Mouse (Mus musculus) heart, embryonic 16.5 days (tissue): ENCODE measurements at regions not wholly inside any gene's neighbourhood (a gene's known extent, or its start where the extent isn't known, plus 50 kb on each side); places are given as distances from the start of the nearest gene placed in this dataset.

Source experiments
- ATAC-seq: fragments of 200-750 bp; cut with Nextera tagmentation; replicated peaks from 2 replicates; pipeline ENCODE4 v1.8.0; 2017; ENCODE audit warnings: moderate number of reproducible peaks; ENCODE audit not compliant: insufficient read depth, low FRiP score; ENCODE audit errors: extremely low read depth
- H3K27ac ChIP-seq: fragments of 300-500 bp; sonication (generic); 2 replicates; pipeline ENCODE4 v1.5.1; 2014; ENCODE audit warnings: mild to moderate bottlenecking, low read length, control low read depth, moderate library complexity
- H3K27me3 ChIP-seq: fragments of 300-500 bp; sonication (generic); 2 replicates; pipeline ENCODE4 v1.6.1; 2014; ENCODE audit warnings: low read length, mixed read lengths; ENCODE audit not compliant: control insufficient read depth, insufficient read depth
- H3K36me3 ChIP-seq: fragments of 300-500 bp; sonication (generic); 2 replicates; pipeline ENCODE4 v1.6.1; 2014; ENCODE audit not compliant: control insufficient read depth, insufficient read depth
- H3K4me1 ChIP-seq: fragments of 300-500 bp; sonication (generic); 2 replicates; pipeline ENCODE4 v1.6.1; 2014; ENCODE audit warnings: low read length, mixed read lengths; ENCODE audit not compliant: control insufficient read depth, insufficient read depth
- H3K4me2 ChIP-seq: fragments of 300-500 bp; sonication (generic); 2 replicates; pipeline ENCODE4 v1.6.1; 2014; ENCODE audit warnings: low read depth, mild to moderate bottlenecking, control low read depth, low read length
- H3K4me3 ChIP-seq: fragments of 300-500 bp; sonication (generic); 2 replicates; pipeline ENCODE4 v1.5.1; 2014; ENCODE audit warnings: mild to moderate bottlenecking, control low read depth, low read length
- H3K9ac ChIP-seq: fragments of 300-500 bp; sonication (generic); 2 replicates; pipeline ENCODE4 v1.6.1; 2014; ENCODE audit warnings: low read length, control low read depth
- H3K9me3 ChIP-seq: fragments of 300-500 bp; sonication (generic); replicated peaks from 2 replicates; pipeline ENCODE4 v1.6.1; 2016; ENCODE audit warnings: low read length; ENCODE audit not compliant: control insufficient read depth
- WGBS: fragments of 180-500 bp; shearing (Covaris S2); extraction: QIAGEN DNeasy Blood & Tissue Kit; methylation state at CpG from one replicate; pipeline ENCODE4 v1.1.7; 2014; 5-methylcytosine and 5-hydroxymethylcytosine counted together

GRCm38 (mm10) chr14:99806599-99806998, 477.9 kb downstream of the Klf12 start:
- Histone ChIP-seq H3K4me2 (no peak overlapping the region), H3K9me3 (no peaks in the 10 kb centered on the region), H3K9ac (no peak overlapping the region), H3K27me3 (no peaks in the 10 kb centered on the region), H3K36me3 (no peaks in the 10 kb centered on the region), H3K27ac (no peak overlapping the region), H3K4me3 (no peak overlapping the region), H3K4me1 (no peaks in the 10 kb centered on the region)
- WGBS: 63% methylated on average over 5 of the region's 5 CpGs
- no peak for ATAC-seq

GRCm38 (mm10) chr14:99812741-99813485, 471.6 kb downstream of the Klf12 start:
- H3K27me3 ChIP-seq: no peaks in the 10 kb centered on the region
- no peak for ATAC-seq
- WGBS: 34% methylated on average over 6 of the region's 6 CpGs
- no peak overlapping the region for H3K4me2 ChIP-seq
- H3K4me1 ChIP-seq: peaks cover 2% of the 10 kb centered on the region; the same call in 1 of the 2 replicates
- H3K27ac ChIP-seq: no peak overlapping the region
- H3K9ac ChIP-seq: no peak overlapping the region
- no peaks in the 10 kb centered on the region for H3K9me3 ChIP-seq
- no peaks in the 10 kb centered on the region for H3K36me3 ChIP-seq
- H3K4me3 ChIP-seq: no peak overlapping the region
